Mouse (Mus musculus): ENCODE results near the gene Myo16. TPM values are rescaled to one million over a fixed set of nuclear protein-coding genes. Genes with fewer than 3 reads are reported as not detected.

Myo16 gene
- polyA plus RNA-seq, 1 experiment from 2014 or later: 3.0 TPM

- 0 out of 2 replicates have a peak, but pooled peaks cover 5% of the 10 kb centered on the region for H3K9me3 ChIP-seq (ENCODE audit: control insufficient read depth, low read length)
- H3K9ac ChIP-seq (ENCODE audit: low read length): no peak overlapping the region
- peaks cover 15% of the 10 kb centered on the region for H3K4me1 ChIP-seq (ENCODE audit: control insufficient read depth, insufficient read depth, low read length)
- no peak overlapping the region for H3K27ac ChIP-seq (ENCODE audit: low read depth, low read length)
- H3K27me3 ChIP-seq (ENCODE audit: control insufficient read depth, insufficient read depth, low read length): no peaks in the 10 kb centered on the region
- no peak overlapping the region for H3K4me2 ChIP-seq
- H3K36me3 ChIP-seq (ENCODE audit: control insufficient read depth, insufficient read depth, low read length): no peaks in the 10 kb centered on the region
- DNase-seq (ENCODE audit: low spot score, missing footprints) (peak; percentile 78), ATAC-seq (ENCODE audit: low FRiP score) (no peak)
- WGBS: 41% methylated on average over 8 of the region's 8 CpGs
- H3K4me3 ChIP-seq (ENCODE audit: low read depth, low read length): no peak overlapping the region
Measured at GRCm38 (mm10) chr8:10628725-10629124, 475.0 kb downstream of the Myo16 start.

GRCm38 (mm10) chr8:10629862-10630261, 476.2 kb downstream of the Myo16 start:
- H3K9me3 ChIP-seq (ENCODE audit: control insufficient read depth, low read length): no peaks in the 10 kb centered on the region
- DNase-seq (ENCODE audit: low spot score, missing footprints) (no peak), ATAC-seq (ENCODE audit: low FRiP score) (no peak)
- H3K4me3 ChIP-seq (ENCODE audit: low read depth, low read length): no peak overlapping the region
- H3K9ac ChIP-seq (ENCODE audit: low read length): no peak overlapping the region
- no peaks in the 10 kb centered on the region for H3K27me3 ChIP-seq (ENCODE audit: control insufficient read depth, insufficient read depth, low read length)
- no peaks in the 10 kb centered on the region for H3K36me3 ChIP-seq (ENCODE audit: control insufficient read depth, insufficient read depth, low read length)
- H3K27ac ChIP-seq (ENCODE audit: low read depth, low read length): no peak overlapping the region
- H3K4me1 ChIP-seq (ENCODE audit: control insufficient read depth, insufficient read depth, low read length): peaks cover 19% of the 10 kb centered on the region
- no peak overlapping the region for H3K4me2 ChIP-seq
- 42% methylated on average over 5 of the region's 5 CpGs for WGBS

- H3K4me1 ChIP-seq (ENCODE audit: control insufficient read depth, insufficient read depth, low read length): peaks cover 14% of the 10 kb centered on the region
- H3K4me3 ChIP-seq (ENCODE audit: low read depth, low read length): no peak overlapping the region
- 89% methylated on average over 2 of the region's 2 CpGs for WGBS
- no peaks in the 10 kb centered on the region for H3K27me3 ChIP-seq (ENCODE audit: control insufficient read depth, insufficient read depth, low read length)
- ATAC-seq (ENCODE audit: low FRiP score): no peak
- no peak overlapping the region for H3K4me2 ChIP-seq
- no peaks in the 10 kb centered on the region for H3K36me3 ChIP-seq (ENCODE audit: control insufficient read depth, insufficient read depth, low read length)
- no peak overlapping the region for H3K9ac ChIP-seq (ENCODE audit: low read length)
- DNase-seq (ENCODE audit: low spot score, missing footprints): peak; percentile 51
- H3K9me3 ChIP-seq (ENCODE audit: control insufficient read depth, low read length): no peaks in the 10 kb centered on the region
- H3K27ac ChIP-seq (ENCODE audit: low read depth, low read length): no peak overlapping the region
Measured at GRCm38 (mm10) chr8:10631006-10631405, 477.3 kb downstream of the Myo16 start.

GRCm38 (mm10) chr8:10632603-10633002, 478.9 kb downstream of the Myo16 start:
- Histone ChIP-seq H3K9ac (ENCODE audit: low read length) (no peak overlapping the region), H3K4me1 (ENCODE audit: control insufficient read depth, insufficient read depth, low read length) (peaks cover 13% of the 10 kb centered on the region), H3K4me3 (ENCODE audit: low read depth, low read length) (no peak overlapping the region), H3K27ac (ENCODE audit: low read depth, low read length) (no peak overlapping the region), H3K27me3 (ENCODE audit: control insufficient read depth, insufficient read depth, low read length) (no peaks in the 10 kb centered on the region), H3K9me3 (ENCODE audit: control insufficient read depth, low read length) (no peaks in the 10 kb centered on the region), H3K36me3 (ENCODE audit: control insufficient read depth, insufficient read depth, low read length) (no peaks in the 10 kb centered on the region), H3K4me2 (no peak overlapping the region)
- no peak for ATAC-seq (ENCODE audit: low FRiP score)
- WGBS: 86% methylated on average over 6 of the region's 6 CpGs
- no peak for DNase-seq (ENCODE audit: low spot score, missing footprints)

- no peak overlapping the region for H3K4me2 ChIP-seq
- H3K27ac ChIP-seq (ENCODE audit: low read depth, low read length): no peak overlapping the region
- ATAC-seq (ENCODE audit: low FRiP score) (peak; percentile 54), DNase-seq (ENCODE audit: low spot score, missing footprints) (no peak)
- H3K36me3 ChIP-seq (ENCODE audit: control insufficient read depth, insufficient read depth, low read length): no peaks in the 10 kb centered on the region
- WGBS: 67% methylated on average over 12 of the region's 12 CpGs
- H3K4me3 ChIP-seq (ENCODE audit: low read depth, low read length): no peak overlapping the region
- H3K9me3 ChIP-seq (ENCODE audit: control insufficient read depth, low read length): no peaks in the 10 kb centered on the region
- peaks cover 13% of the 10 kb centered on the region for H3K4me1 ChIP-seq (ENCODE audit: control insufficient read depth, insufficient read depth, low read length)
- H3K27me3 ChIP-seq (ENCODE audit: control insufficient read depth, insufficient read depth, low read length): no peaks in the 10 kb centered on the region
- H3K9ac ChIP-seq (ENCODE audit: low read length): no peak overlapping the region
Measured at GRCm38 (mm10) chr8:10633360-10634140, 479.8 kb downstream of the Myo16 start.

DNA sequence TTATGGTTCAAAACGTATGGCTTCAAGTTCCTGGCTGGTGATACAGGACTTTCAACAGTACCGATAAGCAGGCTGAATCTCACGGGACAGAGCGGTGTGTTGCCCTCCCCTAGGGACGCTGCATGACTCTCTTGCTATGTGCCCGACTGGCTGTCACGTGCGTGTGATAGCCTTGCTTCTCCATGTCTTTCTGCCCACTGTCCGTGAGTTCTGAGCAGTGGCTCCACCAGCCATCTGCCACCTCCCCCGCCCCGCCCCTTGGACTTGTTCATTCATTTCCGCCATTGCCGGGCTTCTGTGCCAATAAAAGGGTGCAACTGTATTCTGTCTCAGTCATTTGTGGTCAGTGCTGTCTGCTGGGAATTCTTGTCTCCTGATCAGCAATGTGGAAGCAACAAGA, 480.7 kb downstream of the Myo16 start:
- no peak for DNase-seq (ENCODE audit: low spot score, missing footprints)
- ATAC-seq (ENCODE audit: low FRiP score): no peak
- no peaks in the 10 kb centered on the region for H3K36me3 ChIP-seq (ENCODE audit: control insufficient read depth, insufficient read depth, low read length)
- WGBS: 85% methylated on average over 13 of the region's 13 CpGs
- H3K4me1 ChIP-seq (ENCODE audit: control insufficient read depth, insufficient read depth, low read length): peaks cover 8% of the 10 kb centered on the region
- no peak overlapping the region for H3K4me3 ChIP-seq (ENCODE audit: low read depth, low read length)
- no peak overlapping the region for H3K9ac ChIP-seq (ENCODE audit: low read length)
- H3K27ac ChIP-seq (ENCODE audit: low read depth, low read length): no peak overlapping the region
- H3K4me2 ChIP-seq: no peak overlapping the region
- H3K9me3 ChIP-seq (ENCODE audit: control insufficient read depth, low read length): no peaks in the 10 kb centered on the region
- no peaks in the 10 kb centered on the region for H3K27me3 ChIP-seq (ENCODE audit: control insufficient read depth, insufficient read depth, low read length)

DNA sequence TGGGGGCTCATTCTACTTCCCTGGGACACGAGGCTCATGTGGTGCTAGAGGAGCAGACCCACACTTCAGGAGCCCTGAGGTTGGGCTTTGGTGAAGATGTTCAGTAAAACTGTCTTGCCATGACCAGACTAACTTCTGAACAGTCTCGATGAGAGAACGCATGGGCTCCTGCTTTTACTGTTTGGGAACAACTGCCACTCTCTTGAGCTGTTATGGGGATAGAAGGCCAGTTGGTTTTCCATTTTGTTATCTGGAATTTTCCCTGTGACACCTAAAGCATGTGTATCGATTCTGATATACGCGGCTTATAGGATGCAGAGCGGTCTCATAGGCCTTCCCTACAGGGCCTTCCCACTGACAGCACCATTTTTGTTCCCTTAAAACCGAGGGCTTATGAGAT, 485.2 kb downstream of the Myo16 start:
- Histone ChIP-seq H3K9ac (ENCODE audit: low read length) (no peak overlapping the region), H3K4me2 (no peak overlapping the region), H3K4me1 (ENCODE audit: control insufficient read depth, insufficient read depth, low read length) (peaks cover 4% of the 10 kb centered on the region), H3K27me3 (ENCODE audit: control insufficient read depth, insufficient read depth, low read length) (no peaks in the 10 kb centered on the region), H3K36me3 (ENCODE audit: control insufficient read depth, insufficient read depth, low read length) (no peaks in the 10 kb centered on the region), H3K4me3 (ENCODE audit: low read depth, low read length) (no peak overlapping the region), H3K9me3 (ENCODE audit: control insufficient read depth, low read length) (no peaks in the 10 kb centered on the region), H3K27ac (ENCODE audit: low read depth, low read length) (no peak overlapping the region)
- WGBS: 91% methylated on average over 8 of the region's 8 CpGs
- DNase-seq (ENCODE audit: low spot score, missing footprints) (peak; percentile 70), ATAC-seq (ENCODE audit: low FRiP score) (no peak)

DNA sequence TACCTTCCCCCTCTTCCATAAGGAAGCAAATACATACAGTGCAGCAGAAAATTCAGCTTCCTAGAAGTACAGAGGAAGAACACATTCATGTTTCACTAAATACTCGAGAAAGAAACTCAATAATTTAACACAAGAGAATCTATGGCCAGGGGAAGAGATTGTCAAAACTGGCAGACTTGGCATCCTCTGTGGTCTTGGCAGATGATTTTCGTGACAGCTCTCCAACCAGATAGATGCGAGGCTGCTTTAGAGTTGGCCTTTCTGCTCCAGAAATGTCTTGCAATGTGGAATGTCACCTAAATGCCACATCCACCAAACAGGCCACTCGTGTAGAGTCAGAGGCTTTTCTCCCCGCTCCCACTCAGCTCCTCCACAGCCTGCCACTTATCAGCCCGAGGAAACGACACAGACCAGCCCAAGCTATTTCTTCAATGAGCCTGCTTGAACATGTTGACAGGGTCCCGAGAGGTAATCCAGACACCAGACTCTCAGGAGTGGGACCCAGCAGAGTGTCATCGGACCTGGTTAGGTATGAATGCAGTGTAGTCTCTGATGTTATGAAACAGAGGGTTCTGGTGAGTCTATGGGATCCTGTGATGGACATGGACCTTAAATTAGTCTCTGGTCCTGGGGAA, 486.6 kb downstream of the Myo16 start:
- ATAC-seq (ENCODE audit: low FRiP score) (no peak), DNase-seq (ENCODE audit: low spot score, missing footprints) (no peak)
- Histone ChIP-seq H3K36me3 (ENCODE audit: control insufficient read depth, insufficient read depth, low read length) (no peaks in the 10 kb centered on the region), H3K4me2 (no peak overlapping the region), H3K27me3 (ENCODE audit: control insufficient read depth, insufficient read depth, low read length) (no peaks in the 10 kb centered on the region), H3K4me3 (ENCODE audit: low read depth, low read length) (no peak overlapping the region), H3K9ac (ENCODE audit: low read length) (no peak overlapping the region), H3K4me1 (ENCODE audit: control insufficient read depth, insufficient read depth, low read length) (no peaks in the 10 kb centered on the region), H3K27ac (ENCODE audit: low read depth, low read length) (no peak overlapping the region), H3K9me3 (ENCODE audit: control insufficient read depth, low read length) (no peaks in the 10 kb centered on the region)
- WGBS: 87% methylated on average over 9 of the region's 9 CpGs

GRCm38 (mm10) chr8:10640859-10641258, 487.1 kb downstream of the Myo16 start:
- 84% methylated on average over 7 of the region's 7 CpGs for WGBS
- Histone ChIP-seq H3K36me3 (ENCODE audit: control insufficient read depth, insufficient read depth, low read length) (no peaks in the 10 kb centered on the region), H3K4me3 (ENCODE audit: low read depth, low read length) (no peak overlapping the region), H3K4me2 (no peak overlapping the region), H3K27ac (ENCODE audit: low read depth, low read length) (no peak overlapping the region), H3K27me3 (ENCODE audit: control insufficient read depth, insufficient read depth, low read length) (no peaks in the 10 kb centered on the region), H3K4me1 (ENCODE audit: control insufficient read depth, insufficient read depth, low read length) (no peaks in the 10 kb centered on the region), H3K9me3 (ENCODE audit: control insufficient read depth, low read length) (no peaks in the 10 kb centered on the region), H3K9ac (ENCODE audit: low read length) (no peak overlapping the region)
- DNase-seq (ENCODE audit: low spot score, missing footprints): peak; percentile 14
- no peak for ATAC-seq (ENCODE audit: low FRiP score)

Data from midbrain, embryonic 11.5 days (tissue).